Mouse (Mus musculus) CH12.LX (cell line): ENCODE measurements around the gene Anp32b.

Source experiments
- CTCF ChIP-seq, 2 experiments: IDR thresholded peaks in 1 of 2; conservative IDR thresholded peaks in 1 of 2; 2 replicates each; pipeline ENCODE4 v1.5.1; 2011 to 2012; ENCODE audit warnings: low read depth in 2 of 2, low read length in 2 of 2, improper control_type of control experiment in 1 of 2, inconsistent platforms in 1 of 2, mild to moderate bottlenecking in 1 of 2, moderate library complexity in 1 of 2
- POLR2A ChIP-seq: IDR thresholded peaks from 2 replicates; pipeline ENCODE4 v1.6.1; 2011; ENCODE audit warnings: low read depth, mild to moderate bottlenecking, improper control_type of control experiment, low read length
- USF1 ChIP-seq: IDR thresholded peaks from 2 replicates; pipeline ENCODE4 v1.6.1; 2014; ENCODE audit warnings: low read depth, mild to moderate bottlenecking, inconsistent platforms, low read length, improper control_type of control experiment

DNA sequence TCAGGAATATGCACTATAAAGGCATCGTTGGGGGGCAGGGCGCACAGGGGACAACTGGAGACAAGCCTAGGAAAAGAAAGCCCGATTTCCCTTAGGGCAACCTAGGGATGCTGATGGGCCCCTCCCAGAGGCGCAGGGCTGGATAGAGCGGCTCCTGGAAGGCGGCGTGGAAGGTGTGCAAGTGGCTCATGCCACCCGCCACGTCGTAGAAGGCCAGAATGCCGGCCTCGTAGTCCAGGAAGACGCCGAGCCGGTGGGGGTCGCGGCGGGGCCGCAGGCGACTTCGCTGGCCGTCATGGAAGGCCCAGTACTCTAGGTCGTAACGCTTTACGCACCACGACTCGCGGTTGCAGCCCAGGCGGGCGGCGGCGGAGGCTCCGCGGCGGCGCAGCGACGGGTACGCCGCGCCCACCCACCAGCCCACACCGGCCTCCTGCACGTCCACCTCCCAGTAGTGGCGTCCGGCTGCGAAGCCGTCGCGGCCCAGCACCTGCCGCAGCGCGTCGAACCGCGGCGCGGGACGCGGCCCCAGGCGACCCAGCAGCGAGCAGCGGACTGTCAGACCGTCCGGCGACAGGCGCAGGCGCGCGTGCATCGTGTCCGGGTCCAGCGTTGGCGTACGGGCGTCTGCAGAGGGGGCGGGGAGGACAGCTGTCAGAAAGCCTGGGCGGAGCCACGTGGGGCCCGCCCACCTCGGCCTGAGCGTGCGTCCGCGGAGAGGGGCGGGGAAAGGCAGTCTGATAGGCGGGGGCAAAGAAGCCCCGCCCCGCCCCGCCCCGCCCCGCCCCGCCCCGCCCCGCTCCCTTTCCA is 56.3 kb downstream of the Anp32b start:
- TF ChIP-seq POLR2A (peak; percentile 41; the same call in 1 of the 2 replicates), USF1 (peak; percentile 21; the same call in 1 of the 2 replicates), CTCF (conservative IDR thresholded peaks at IDR 0.05 in 1 of 2, IDR thresholded peaks at IDR 0.05 in 1 of 2; ENCODE audit: low read depth in 2 of 2, low read length in 2 of 2) (no peak)
